Mouse (Mus musculus) monocyte, adult 2 months (primary cell): ENCODE measurements around the gene Hemk1.
"Not testable (repeated sequence)": the region's sequence is repeated elsewhere in the genome, so short reads cannot be mapped to it uniquely, and the experiment has no call there.

Experiments used
- DNase-seq, 2 experiments: peaks; one replicate each; pipeline ENCODE4 v3.0.0; 2022; ENCODE audit warnings: low spot score in 2 of 2, low read depth in 1 of 2

The Hemk1 gene

GRCm38 (mm10) chr9:107309171-107309570 lies 29.0 kb downstream of the Hemk1 start:
- no peak for DNase-seq

DNA sequence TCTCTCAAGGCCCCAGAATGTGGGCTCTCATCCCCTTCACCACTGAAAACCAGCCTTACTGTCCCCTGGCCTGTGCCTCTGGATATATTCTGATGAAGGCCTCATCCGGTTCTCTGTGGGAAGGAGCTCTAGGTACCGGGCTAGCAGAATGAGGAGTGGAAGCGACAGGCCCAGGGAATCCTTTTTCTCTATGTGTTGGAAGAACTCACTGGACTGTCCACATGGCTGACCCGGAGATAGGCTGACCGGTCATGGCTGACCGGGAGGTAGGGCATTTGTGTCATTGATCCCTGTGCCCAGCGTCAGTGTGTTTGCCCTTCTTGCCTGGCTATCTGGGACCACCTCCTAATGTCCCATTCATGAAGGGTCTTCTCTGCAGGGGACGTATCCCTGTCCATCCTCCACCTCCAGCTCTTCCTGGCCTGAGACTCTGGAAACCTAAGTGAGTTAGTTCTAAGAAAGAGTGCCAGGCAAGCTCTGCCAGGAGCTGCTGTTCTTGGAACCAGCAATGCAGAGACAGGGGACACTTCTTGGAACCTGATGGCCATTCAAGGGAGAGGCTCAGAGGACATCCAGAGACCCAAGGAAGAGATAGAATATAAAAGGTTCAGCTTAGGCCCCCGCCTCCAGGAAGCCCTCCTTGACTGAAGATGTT lies 29.7 kb downstream of the Hemk1 start:
- DNase-seq: no peak

DNA sequence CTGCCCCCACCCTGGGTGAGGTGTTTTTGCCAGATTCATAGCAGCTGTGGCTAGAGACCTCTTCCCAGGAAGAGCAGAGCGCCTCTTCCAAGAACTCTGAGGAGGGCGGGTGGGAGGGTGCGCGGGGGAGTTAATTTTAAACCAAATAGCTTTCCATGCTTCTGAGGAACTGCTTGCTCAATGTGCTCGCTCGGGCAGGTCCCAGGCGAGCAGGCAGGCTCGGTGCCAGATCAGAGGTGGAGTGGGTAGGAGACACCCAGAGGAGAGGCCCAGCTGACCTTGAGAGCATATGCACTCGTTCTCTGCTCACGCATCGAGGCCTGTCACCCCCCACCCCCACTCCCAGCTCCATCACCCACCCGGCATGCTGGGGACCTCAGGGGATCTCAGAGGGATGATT lies 30.3 kb downstream of the Hemk1 start:
- DNase-seq: no peak

DNA sequence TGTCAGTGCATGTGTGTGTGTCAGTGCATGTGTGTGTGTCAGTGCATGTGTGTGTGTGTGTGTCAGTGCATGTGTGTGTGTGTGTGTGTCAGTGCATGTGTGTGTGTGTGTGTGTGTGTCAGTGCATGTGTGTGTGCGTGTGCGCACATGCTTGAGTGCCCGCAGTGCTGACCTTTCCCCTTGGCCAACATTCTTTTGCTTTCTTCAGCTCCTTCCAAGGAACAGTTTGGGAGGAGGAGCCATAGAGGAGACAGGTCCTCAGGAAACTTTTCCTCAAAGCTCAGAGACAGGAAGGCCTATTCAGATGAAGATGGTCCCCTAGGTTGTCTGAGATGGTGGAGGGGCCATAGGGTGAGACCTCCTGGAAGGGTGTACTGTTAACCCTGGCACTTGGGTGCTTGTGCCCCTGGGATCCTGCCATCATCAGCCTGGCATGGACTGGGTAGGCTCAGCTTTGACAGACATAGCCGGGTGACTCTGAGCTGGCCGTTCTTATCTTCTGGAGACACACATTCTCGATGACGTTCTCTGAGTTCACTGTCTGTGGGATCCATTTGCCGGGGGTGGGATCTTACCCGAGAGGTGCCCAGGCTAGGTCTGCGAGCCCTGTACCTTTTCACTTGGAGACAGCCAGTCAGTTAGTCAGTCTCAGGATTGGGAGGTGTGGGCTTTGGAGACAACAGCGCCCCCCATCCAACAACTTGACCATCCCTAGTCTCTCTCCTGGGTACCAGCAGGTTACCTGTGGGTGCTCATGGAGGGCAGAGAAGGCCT lies 30.9 kb downstream of the Hemk1 start:
- DNase-seq: no peak

- not testable (repeated sequence) for DNase-seq
These were observed 31.5 kb downstream of the Hemk1 start for GRCm38 (mm10) chr9:107306673-107307072.

DNA sequence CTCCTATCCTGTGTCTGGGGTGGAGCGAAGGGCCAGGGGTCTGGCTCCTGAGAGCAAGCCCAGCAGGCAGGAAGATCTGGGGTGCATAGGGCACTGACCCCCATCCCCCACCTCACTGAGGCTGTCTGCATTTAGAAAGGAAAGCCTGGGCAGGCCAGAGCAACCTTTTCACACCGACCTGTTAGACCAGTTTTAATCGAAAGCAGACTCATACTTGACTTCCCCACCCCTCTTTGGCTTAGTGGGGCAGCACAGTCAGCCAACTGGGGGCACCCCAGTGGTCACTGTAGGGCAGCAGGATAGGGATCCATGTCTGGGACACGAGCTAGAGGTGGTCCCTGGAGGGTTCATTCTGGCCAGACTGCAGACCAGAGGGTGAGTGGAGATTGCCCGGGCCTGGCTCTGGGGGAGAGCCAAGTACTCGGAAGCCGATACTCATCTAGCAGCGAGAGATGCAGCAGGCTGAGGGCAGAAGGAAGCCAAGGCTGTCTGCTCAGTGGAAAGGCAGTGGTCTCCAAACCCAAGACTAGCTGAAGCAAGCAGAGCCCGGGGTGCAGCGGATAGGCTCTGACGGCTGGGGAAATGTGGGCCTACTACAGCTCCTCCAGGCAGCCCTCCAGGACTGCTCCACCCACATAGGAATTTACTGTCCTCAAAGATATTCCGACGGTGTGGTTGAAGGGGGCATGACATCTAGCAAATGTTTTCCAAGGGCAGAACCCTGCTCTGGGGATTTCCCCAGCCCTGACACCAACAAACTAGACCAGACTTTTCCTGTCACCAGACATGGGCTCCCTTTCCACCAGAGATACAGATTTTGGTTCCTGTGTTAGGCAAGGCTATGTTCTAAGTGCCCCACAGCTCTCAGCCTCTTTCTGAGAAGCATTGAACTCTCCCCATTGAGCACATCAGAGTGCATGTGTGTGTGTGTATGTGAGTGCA lies 32.3 kb downstream of the Hemk1 start:
- DNase-seq: no peak

DNA sequence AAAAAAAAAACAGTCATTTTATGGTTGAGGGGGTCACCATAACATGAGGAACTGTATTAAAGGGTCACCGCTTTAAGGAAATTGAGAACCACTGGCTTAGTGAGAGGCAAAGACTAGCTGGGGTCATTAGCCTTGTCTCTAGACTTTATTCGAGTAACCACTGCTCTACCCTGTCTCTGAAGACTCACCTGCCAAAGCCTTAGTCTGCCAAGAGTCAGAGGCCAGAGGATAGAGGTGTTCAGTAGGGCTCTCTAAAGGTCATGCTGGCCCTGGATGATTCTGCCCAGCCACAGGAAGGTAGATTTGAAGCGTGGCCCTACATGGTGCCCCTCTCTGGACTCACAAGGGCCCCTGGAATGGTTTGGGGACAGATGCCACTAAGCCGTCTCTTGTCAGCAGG lies 33.1 kb downstream of the Hemk1 start:
- no peak for DNase-seq

DNA sequence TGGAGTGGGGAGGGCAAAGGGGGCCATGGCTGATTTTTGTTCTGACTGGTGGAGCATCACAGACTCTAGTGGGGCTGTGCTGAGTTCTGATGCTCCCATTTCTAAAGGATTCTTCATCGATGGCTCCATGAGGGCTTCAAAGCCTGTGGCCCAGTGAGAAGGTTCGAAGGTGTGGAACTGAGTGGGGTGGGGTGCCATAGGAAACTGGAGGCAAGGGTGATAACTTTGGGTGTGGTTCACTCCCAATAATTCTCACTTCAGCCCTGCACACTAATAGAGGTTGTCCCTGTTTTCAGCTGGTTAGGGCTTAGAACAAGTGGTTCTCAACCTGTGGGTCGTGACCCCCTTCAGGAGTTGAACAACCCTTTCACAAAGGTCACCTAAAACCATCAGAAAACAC lies 33.8 kb downstream of the Hemk1 start:
- no peak for DNase-seq

- DNase-seq: no peak
These were observed 34.2 kb downstream of the Hemk1 start for GRCm38 (mm10) chr9:107303900-107304299.

GRCm38 (mm10) chr9:107303121-107303820 lies 34.9 kb downstream of the Hemk1 start:
- no peak for DNase-seq

DNA sequence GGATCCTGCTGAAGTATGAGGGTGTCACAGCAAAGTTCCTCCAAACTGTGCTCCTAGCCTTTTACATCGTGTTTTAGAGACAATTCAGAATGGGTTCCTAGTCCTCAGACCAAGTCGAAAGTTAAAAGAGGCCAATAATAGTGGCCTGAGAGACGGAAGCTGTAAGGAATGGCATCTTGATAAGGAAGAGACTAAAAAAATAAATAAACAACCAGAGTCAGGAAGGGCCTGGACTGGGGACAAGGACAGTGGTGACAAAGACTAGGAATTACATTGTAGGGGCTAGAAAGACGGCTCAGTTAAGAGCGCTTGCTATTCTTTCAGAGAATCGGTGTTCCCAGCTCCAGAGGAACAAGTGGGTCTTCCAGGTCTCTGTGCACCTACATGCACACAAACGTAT lies 35.6 kb downstream of the Hemk1 start:
- no peak for DNase-seq

DNA sequence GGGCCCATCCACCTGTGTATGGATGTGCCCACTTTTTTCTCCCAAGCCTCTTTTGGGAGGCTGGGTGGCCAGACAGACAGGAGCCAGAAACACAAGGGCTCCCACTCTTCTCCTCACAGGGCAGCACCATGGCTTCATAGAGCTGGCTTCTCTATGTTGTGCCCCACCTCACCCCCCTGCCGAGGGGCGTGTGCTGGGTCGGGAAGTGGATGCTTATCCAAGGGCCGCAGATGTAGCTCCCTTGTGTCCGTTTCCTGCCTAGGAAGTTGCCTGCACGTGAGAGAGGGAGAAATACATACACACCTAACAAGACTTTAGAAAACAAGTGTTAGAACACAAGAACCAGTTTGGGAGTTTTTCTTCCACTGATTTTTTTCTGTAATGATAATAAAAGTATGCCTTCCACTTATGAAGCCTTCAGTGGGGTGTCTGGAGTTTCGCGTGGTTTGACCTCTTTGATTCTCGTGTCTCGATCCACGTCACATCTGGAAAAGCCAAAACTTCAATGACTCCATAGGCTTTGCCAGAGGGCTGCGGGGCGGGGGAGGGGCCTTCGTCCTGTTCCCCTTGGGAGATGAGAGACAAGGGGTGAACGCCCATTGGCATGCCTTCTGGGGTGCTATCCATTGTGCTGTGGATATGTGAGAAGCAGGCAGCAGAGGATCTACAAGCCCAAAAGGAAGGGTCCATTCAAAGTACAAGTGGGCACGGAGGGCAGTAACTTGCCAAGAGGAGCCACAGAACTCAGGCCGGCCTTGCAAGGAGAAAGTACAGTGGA lies 36.4 kb downstream of the Hemk1 start:
- DNase-seq: no peak

DNA sequence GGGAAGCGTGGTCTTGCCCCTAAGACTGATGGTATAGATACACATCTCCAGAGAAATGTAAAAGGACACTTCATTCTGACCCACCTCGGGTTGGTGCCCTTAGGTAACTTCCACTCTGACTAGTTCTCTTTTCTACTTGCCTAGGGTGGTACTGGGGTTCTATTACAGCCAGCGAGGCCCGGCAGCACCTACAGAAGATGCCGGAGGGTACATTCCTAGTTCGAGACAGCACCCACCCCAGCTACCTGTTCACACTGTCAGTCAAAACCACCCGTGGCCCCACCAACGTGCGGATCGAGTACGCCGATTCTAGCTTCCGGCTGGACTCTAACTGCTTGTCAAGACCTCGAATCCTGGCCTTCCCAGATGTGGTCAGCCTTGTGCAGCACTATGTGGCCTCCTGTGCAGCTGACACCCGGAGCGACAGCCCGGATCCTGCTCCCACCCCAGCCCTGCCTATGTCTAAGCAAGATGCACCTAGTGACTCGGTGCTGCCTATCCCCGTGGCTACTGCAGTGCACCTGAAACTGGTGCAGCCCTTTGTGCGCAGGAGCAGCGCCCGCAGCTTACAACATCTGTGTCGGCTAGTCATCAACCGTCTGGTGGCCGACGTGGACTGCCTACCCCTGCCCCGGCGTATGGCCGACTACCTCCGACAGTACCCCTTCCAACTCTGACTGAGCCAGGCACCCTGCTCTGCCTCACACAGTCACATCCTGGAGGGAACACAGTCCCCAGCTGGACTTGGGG lies 37.8 kb downstream of the Hemk1 start:
- DNase-seq: no peak

DNA sequence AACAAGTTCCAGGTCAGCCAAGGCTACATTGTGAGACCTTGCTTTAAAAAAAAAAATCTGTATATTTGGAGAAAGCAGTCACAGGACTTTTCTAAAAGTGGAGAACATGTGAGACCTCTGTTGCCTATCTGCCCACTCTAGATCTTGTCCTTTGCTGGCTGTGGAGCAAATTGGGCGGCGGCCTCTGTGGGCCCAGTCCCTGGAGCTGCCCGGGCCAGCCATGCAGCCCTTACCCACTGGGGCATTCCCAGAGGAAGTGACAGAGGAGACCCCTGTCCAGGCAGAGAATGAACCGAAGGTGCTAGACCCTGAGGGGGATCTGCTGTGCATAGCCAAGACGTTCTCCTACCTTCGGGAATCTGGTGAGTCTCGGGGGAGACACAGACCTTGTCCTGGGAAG lies 38.4 kb downstream of the Hemk1 start:
- DNase-seq: no peak

DNA sequence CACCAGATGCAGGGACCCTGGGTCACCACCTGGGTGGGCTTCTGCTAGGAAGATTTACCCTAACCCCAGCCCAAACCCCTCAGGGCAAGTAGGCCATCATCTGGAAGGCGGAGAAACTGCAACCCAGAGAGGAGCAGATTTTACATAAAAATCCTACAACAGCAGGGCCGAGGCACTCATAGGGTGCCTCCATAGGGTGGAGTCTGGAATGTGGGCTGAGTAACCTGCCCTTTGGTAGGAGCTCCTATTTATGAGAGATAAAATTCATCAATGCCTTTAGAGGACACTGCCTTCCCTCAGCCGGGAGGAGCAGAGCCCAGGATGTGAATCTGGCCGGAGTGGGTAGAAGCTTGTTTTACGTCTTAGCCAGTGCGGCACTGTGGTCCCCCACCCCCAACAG lies 39.3 kb downstream of the Hemk1 start:
- no peak for DNase-seq

DNA sequence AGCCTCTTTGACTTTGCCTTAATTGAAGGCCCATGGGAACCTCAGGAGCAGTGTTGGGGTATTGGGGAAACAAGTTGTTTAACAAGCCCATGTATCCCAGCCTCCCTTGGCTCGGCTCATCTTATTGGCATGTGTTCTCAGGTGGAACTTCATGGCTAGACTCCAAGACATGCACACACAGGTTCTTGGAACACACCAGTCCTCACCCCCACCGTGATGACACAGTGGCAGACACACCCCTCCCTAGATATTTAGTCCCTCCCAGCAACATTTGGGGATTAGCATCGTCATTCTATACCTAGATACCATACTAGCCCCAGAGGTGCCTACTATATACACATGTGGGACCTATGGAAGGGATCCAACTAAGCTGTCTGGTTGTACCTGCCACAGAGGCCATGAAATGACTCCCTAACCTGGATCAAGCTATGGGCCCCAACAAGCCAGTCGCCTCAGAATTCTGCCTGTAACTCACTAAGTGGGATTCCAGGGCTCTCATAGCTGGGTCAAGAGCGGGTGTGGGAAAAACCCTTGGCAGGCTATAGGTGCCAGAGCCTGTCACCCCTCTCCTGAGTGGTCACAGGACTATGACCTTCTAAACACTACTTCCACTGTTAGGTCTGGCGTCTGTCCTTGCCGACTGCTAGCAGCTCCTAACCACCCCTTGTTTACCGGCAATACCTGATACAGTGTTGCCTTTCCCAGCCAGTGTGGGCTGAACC lies 39.9 kb downstream of the Hemk1 start:
- DNase-seq: no peak

GRCm38 (mm10) chr9:107297658-107298057 lies 40.5 kb downstream of the Hemk1 start:
- DNase-seq: no peak

- DNase-seq: no peak
These were observed 41.1 kb downstream of the Hemk1 start for GRCm38 (mm10) chr9:107297059-107297458.

GRCm38 (mm10) chr9:107296501-107296965 lies 41.6 kb downstream of the Hemk1 start:
- DNase-seq: peak in 1 of 2 experiments; percentile 67
